Mouse (Mus musculus) liver, adult 2 months (tissue): ENCODE measurements around the gene Mc3r.

Experiments used
- CTCF ChIP-seq: fragments of 200-500 bp; IDR thresholded peaks from 2 replicates; pipeline ENCODE4 v1.5.1; 2011; ENCODE audit warnings: low read depth, low read length, control low read depth
- POLR2A ChIP-seq: fragments of 200-500 bp; IDR thresholded peaks from 2 replicates; pipeline ENCODE4 v1.6.1; 2011; ENCODE audit warnings: low read length, control low read depth; ENCODE audit not compliant: insufficient read depth; ENCODE audit errors: extremely low read depth

DNA sequence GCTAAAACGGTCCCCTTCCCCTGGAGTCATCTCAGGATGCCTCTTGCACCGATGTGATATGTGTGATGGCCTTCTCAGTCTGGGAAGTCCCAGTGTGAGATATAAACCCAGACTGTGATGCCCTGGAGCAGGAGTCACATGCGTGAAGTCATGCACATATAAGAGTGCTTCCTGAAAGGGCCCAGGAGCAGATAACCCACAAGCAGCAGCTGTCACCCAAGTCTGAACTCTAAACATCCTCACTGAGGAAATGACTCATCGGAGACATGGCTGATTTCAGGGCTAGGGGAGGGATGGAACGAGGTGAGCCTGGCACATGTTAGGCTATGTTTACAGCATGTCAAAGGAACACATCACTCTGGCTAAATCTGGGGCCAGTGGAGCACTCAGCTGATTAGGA lies 27.9 kb downstream of the Mc3r start:
- no peak for TF ChIP-seq POLR2A
- no peak for TF ChIP-seq CTCF
